Mouse (Mus musculus): ENCODE results near the gene Ctnnd2.

Ctnnd2 gene

DNA sequence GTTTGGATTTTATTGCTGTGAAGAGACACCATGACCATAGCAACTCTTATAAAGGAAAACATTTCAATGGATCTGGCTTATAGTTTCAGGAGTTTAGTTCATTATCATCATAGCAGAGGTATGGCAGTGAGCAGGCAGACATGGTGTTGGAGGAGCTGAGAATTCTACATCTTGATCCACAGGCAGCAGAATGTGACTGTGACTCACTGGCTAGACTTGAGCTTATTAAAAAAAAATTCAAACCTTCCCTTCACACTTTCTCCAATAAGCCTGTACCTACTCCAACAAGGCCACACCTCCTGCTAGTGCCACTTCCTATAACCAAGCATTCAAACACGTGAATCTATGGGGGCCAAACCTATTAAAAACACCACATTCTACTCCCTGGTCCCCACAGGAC, 703.1 kb downstream of the Ctnnd2 start:
- no peak for DNase-seq (ENCODE audit: low read depth)

DNA sequence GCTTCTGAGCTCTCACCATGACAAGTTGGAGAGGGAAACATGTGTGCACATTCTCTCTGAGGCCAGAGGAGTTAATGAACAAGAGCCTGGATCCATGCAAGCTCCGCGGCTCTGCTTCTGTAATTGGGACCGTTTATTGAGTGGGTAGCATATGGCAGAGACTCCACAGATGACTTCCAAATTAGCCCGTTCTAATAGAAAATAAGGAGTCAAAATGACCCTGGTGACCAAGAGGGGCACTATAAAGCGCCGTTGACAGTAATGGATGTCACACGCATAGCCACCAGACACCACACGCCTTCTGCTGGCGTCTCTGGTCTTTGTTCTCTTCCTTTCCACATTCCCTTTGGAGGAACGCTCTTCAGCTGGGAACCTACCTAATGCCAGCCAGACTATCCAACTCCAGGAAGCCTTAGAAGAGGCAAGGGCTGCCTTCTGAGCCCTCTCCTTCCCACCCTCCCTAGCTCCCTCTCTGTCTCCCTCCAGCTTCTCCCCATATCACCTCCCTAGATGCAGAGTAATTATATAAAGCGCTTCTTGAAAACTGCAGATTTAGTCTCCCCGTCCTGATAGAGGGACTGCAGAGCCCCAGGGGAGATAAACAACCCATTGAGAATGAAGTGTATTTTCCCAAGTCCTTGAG, 712.4 kb downstream of the Ctnnd2 start:
- no peak for DNase-seq (ENCODE audit: low read depth)

DNA sequence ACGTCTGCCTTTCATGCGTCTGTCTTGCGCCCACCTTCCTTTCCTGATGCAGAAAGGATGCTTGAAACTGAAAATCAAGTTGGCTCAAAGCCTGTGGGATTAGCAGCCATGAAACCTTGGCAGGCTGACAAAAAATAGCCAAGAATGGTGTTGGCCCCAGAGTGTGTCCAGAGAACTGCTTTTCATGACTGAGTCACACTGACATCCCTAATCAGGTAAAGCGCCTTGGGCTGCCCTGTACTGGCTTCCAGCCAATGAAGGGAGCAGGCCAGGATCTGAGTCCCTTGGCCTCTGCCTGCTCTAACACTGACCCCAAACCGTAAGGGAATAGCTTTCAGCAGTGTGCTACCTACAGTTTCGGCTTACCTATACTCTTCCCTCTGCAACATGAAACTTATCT, 713.0 kb downstream of the Ctnnd2 start:
- no peak for DNase-seq (ENCODE audit: low read depth)

DNA sequence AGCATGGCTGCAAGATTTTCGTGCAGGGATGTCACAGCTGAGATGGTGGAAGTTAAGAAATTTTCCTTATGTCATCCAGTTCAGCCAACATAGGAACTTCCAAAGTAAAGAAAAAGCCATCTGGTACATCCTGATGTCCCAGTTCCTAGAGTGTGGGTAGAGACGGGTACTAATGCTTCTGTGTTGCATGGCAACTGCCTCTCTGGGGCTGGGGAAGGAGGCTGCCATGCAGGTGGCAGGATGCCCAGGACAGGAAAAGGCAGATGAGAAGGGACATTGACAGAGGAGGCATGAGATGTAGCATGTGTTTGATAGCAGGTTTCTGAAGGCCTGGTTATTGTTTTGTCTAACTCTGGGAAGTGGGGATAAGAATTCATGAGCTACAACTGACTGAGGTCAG, 715.2 kb downstream of the Ctnnd2 start:
- no peak for DNase-seq (ENCODE audit: low read depth)

DNA sequence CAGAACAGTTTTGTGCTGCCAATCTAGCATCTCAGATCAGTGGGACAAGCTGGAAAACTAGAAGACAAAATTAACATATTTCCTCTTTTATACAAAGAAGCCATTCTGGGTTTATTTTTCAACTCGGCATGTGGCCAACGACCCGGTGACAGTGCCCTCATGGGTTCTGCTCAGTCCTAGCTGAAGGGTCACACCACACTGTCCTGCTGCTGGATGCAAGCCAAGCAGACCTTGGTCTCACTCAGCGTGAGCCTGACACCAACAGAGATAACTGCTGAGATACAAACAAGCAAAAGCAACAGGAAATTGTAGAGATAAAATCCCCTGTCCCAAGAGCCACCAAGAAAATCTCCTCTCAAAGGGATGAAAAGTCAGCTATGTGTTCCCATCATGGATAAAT, 719.6 kb downstream of the Ctnnd2 start:
- DNase-seq (ENCODE audit: low read depth): no peak

DNA sequence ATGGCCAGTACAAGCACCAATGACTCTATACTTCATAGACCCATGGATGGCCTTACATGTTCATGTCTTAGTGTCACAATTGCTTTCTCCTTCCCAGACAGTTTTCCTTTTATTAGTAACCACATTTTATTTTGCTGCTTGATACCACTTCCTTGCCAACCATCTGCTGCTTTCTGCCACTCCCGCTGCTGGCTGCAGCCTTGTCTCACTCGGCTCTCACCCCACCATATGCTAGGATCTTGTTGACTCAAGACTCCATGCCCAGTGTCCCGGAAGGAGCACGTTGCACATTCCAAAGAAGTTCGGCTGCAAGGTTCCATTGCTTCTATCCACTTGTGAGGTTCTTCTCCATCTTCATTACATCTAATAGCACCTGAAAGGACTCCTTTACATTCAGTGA, 722.7 kb downstream of the Ctnnd2 start:
- DNase-seq (ENCODE audit: low read depth): no peak

DNA sequence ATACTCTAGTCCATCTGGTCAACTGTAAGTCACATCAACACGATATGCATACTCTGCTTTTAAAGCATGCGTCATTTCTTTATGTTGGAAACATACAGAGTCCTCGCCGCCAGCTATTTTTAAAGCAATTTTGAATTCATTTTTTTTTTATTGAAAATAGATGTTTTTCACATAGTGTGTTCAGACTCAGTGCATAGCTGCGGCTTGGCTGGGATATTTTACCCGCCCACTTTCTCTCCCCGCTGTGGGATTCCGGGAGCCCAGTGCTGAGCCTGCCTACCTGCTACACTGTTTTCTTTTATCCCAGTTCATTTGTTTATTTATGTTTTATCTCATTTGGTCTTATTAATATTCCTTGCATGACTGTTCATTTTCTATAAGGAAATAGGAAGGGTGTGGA, 724.9 kb downstream of the Ctnnd2 start:
- no peak for DNase-seq (ENCODE audit: low read depth)

DNA sequence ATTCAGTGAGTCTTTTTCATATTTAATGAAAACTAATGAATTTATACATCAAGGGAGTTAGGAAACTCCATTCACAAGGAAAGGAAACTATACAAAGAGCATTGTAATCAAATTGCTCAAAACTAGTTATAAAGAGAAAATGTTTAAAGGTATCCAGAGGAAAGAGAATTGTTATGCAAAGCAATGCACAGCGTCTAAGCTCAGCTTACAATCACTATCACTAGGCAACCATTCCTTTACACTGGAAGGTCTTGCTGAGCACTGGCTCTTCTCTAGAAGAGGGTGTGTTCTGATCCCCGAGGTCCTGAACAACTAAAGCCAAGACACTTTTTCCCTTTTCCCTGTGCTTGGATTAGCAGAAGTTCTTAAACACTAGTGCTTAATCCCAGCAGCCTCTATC, 735.6 kb downstream of the Ctnnd2 start:
- no peak for DNase-seq (ENCODE audit: low read depth)

DNA sequence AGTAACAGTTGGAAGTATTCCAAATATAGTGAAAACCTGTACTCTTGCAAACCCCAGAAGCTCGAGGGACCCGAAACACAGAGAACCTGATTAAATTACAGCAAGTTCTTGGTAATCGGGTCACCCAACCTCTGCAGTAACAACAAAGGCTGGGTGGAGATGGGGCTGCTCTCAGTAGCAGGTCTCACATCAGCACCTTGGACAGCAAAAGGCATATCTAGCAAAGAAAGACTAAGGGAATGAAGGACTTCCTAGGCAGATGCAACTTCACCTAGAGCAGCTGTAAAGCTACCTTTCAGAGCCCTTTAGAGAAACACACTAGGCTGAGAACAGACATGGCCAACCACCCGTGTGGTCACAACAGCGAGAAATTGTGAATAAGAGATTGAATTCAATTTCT, 741.0 kb downstream of the Ctnnd2 start:
- peak; percentile 2 for DNase-seq (ENCODE audit: low read depth)

DNA sequence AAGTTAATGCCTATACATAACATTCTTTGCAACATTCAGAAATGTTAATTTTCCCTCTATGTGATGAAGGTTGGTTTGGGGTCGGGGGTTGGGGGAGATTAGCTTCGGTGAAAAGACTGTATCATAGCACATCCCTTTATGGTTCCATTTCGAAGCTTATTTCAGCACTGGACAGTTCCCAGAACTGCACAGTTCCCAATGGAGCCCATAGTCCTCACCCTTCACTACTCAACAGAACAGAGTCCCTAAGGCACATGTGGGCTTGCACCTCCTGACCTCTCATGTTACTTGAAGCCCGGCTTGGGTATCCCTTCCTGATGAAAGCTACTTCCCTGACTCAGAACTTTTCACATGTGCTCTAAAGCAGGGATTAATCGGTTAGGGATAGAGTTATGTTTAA, 753.4 kb downstream of the Ctnnd2 start:
- peak; percentile 13 for DNase-seq (ENCODE audit: low read depth)

DNA sequence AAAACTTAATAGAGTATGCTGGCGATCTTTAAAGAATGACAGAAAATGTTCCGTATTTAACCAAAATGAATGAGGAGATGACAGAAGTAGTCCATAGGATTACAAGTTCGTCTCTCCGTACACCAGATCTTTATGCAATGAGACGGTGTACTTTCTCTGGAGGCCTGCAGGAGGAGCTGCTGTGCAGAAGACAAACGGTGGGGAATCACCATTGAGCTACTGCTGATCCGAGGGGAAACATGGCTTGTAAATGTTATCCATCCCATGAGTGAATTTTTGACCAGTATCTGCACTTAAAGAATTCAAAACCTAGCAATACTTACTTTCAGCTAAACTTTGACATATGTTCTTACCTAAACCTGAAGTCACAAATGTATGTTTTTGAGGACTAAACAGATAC, 755.2 kb downstream of the Ctnnd2 start:
- peak; percentile 17 for DNase-seq (ENCODE audit: low read depth)

DNA sequence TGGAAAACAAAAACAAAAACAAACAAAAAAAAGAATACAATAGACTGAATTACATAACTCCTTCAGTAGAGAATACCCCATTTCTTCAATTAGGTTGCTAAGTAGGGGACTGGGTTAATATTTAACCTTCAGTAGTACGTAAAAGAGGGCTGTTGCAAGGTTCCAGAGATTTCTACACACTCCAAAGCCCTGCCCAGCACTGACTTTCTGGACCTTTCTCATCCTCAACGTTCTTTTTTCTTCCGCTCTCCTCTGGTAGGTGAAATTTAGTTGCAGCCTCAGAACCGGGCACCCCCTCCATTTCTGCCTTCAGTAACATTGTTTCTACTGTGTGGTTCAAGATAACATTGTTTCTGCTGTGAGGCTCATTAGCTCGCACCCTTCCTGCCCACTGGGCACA, 759.5 kb downstream of the Ctnnd2 start:
- no peak for DNase-seq (ENCODE audit: low read depth)

DNA sequence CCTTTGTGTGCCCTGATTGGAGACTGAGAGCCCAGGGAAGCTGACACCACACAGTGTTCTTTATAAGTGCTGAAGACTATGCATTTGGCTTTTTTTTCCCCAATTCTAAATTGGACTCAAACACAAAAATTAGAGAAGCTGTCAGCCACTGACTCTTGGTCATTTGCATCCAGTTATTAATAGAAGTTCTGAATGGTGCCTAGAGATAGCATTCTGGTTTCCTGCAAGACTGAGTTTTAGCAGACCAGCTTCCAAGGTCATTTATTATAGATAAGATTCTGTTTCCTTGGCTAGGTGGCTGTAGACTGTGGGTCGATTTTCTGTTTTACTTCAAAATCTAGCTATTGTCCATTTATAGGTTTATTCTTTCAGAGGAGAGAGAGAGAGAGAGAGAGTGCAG, 773.5 kb downstream of the Ctnnd2 start:
- peak; percentile 72 for DNase-seq (ENCODE audit: low read depth)

DNA sequence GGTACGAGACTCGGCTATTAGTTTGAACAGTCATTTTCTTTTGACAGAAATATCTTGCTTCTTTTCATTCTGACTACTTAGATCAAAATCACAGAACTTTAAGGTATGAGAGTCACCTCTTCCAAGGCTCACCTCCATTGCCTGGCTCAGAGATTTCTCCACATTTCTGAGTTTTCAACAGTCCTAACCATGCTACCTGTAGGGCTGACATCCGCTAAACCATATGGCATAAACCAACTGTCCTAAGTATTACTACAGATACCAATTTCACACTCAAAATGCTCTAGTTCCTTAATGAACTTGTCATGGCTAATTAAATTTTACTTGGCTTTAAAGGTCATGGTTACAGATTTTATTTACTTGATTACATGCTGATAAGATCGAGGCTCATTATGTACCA, 786.1 kb downstream of the Ctnnd2 start:
- DNase-seq (ENCODE audit: low read depth): no peak

DNA sequence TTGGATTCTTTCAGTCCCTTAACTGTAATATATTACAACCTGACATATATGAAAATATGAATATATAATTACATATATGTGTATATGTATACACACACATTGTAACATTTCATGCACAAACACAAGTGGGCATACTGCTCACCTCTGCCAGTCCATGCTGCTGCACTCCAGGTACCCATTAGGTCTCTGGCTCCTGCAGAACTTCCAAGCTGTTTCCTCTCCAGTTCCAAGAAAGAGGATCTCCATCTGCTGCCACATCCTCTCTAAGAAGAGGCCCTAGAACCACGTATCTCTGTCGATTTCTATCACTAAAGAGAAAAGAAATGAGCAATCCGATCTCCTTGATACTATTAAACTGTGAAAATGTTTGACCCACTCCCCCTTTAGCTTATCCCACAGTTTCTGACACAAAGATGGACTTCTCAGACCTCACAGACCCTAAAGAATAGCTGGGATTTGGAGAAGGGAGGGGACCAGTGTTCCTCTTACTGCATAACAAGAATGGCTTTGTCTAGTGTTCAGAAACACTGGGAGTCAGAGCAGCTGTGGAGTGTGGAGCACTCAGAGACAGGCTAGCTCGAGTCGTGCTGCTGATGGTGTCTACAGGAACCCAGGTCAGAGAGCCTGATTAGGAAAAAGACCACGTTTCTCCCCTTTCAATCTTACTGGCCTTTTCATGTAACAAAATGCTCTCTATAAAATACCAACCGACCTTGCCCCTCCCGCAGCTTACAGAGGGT, 790.2 kb downstream of the Ctnnd2 start:
- no peak for DNase-seq (ENCODE audit: low read depth)

DNA sequence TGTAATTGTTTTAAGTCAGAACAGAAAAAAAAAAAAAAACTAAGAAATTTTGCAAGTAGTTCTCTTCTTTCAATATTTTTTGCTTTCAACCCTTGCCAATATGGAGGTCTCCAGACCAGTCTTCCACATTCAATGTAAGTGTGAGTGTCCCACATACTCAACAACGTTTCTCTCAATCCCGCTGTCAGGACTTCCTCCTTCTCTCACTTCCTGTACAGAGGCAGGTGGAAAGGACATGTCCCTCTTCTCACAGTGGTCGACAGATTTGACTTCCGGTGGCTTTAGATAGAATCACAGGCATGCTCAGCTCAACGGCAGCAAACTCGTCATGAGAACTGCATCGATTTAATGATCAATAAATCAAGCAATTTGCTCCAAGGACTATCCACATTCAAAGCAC, 791.7 kb downstream of the Ctnnd2 start:
- DNase-seq (ENCODE audit: low read depth): no peak

DNA sequence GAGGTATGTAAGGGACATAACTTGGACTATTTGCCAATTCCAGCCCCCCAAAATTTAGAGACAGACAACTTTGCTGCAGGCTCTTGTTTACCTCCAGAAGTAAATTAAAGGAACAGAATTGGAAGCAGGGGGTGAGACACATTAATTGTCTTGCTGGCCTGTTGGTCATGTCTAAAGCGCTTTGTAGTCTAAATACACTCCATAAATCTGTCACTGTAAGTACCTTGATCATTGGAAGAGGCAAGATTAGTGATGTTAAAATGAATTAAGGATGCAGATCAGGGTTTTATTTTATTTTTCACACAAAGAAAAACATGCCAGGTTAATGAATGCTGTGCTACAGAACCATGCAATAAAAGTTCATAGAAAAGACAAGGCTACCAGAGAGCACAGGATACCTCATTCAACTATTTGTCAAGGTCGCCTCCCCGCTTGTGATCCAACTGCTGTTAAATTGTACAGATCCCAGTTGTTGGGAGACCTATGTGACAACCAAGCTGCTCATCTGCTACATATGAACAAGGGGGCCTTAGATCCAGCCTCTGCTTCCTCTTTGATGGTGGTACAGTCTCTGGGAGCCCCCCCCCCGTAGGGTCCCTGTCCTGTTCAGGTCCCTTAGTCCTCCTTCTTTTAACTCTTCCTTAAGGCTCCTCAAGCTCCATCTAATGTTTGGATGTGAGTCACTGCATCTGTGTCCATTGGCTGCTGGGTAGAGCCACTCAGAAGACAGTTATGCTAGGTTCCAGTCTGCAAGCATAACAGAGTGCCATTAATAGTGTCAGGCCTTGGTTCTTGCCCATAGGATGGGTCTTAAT, 792.7 kb downstream of the Ctnnd2 start:
- no peak for DNase-seq (ENCODE audit: low read depth)

DNA sequence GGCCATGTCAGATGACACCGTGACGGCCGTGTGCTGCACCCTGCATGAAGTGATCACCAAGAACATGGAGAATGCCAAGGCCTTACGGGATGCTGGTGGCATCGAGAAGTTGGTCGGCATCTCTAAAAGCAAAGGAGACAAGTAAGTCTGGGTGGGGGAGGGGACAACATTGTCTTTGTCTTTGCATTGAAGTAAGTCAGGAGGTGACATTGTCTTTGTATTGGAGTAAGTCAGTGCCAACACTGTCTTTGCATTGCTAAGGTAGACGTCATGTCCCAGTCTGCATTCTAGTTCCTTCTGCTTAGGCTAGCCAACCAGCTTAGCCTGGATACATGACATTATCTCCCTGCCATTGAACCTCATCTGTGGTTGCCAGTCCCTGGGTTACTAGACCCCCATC, 794.4 kb downstream of the Ctnnd2 start:
- DNase-seq (ENCODE audit: low read depth): no peak

DNA sequence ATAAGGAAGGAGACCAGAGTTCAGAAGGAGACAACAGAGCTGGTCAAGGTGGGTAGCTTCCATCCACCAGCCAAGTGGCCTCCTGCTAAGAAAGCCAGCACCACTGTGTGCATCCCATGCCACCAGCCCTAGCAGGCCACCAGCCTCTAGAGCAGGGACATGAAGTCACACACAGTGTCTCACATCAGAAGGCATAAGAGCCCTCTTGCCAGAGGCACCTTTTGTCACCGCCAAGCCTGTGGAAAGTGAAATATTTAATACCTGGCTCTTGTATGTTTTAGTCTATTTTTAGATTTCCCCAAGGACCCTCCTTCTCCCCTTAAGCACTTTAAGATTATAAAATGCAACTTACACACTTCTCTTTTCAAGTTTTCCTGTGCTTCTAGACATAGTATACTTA, 802.0 kb downstream of the Ctnnd2 start:
- DNase-seq (ENCODE audit: low read depth): no peak

DNA sequence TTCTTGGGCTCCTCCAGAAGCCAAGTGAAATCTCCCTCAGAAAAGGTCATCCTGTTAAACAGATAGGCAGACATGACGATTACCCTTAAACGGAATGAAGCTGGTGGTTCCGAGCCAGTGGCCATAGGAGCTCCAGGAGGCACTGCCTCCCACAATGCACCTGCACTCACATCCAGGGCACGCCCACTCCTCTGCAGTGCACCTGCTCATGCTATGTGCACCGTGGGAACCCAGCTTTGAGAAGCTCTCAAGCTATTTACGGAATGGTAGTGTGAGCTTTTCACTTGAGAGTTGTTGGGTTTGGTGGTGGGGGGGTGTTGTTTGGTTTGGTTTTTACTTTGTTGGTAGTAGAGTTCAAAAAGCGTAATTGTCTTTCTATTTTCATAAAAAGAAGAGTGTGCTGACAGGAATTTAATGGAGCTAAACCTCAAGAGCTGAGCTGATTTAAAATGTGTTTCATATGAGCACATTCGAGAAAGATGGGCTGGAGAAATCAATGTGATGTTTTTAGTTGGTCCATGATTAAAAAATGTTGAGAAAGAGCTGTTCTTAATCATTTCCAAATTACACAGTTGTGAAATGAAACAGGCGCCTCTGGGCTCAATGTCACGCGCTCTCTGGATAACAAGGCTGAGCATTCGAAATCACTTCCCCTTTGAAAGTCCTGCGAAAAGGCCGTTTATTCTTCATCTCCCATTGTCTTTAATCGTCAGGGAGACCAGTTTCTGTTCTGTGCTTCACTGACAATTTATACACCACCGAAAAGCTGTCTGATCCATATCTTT, 802.8 kb downstream of the Ctnnd2 start:
- no peak for DNase-seq (ENCODE audit: low read depth)

DNA sequence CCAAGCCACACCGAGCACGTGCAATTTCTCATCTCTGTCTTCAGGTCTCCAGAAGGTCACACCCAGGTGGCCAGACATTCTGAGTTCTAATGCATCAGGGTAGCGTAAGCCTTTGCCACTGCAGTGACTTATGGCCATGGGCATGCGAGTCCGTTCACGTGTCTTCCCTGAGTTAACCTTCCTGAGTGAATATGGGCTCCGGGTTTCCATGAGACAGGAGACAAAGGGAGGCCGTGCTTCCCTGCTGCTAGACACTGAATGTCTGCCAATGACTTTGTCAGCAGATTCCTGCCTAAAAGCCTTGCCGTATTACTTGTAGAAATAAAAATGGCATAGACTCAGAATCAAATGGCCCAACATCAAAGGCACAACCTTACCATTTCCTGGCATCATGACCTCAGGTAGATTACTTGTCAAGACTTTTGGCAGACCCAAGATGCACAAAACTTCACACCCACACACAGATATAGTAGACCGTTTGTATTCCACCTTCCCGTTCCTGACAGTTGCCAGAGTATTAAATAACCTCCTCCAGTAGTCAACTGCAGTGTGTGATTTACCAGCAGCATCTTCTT, 804.9 kb downstream of the Ctnnd2 start:
- no peak for DNase-seq (ENCODE audit: low read depth)

DNA sequence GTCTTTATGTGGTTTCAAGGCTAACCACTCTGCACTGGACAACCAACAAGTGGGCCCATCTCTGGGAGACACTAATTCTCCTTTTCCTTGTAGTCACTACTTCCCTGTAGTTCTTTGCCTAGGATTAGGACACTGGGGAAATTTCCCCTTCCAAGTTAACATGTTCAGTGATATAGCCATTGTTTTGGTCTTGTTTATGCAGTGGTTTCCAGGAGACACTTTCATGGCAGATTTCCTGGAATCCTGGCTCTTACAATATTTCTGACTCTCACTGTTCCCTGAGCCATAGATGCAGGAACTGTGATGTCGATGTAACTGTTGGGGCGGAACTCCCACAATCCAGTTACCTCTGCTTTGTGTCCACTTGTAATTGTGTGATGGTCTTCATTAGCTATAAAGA, 814.5 kb downstream of the Ctnnd2 start:
- DNase-seq (ENCODE audit: low read depth): no peak
